Mouse (Mus musculus): ENCODE measurements around the gene Auh. TPM values are rescaled to one million over a fixed set of nuclear protein-coding genes. Genes with fewer than 3 reads are reported as not detected.

Gene Auh
- polyA plus RNA-seq, 1 experiment, result 146 TPM

DNA sequence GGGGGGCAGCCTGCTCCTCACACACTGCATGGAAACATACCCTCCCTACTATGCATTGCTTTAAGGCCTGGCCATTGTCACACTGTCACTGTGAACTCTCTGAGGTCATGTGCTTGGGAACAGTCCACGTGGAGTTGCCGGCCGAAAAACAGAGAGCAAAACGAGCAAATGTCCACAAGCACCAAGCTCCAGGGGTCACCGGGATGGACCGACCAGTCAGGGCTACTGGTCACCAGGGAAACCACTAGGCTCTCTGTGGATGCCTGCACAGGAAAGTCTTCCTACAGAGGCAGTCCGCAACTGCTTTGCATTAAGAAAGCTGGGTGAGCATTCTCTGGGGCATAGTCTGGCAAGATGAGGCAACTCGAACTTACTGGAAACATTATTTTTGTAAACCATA lies 82.0 kb downstream of the Auh start:
- H3K27me3 ChIP-seq (ENCODE audit: control insufficient read depth, insufficient read depth, low read length), result no peaks in the 10 kb centered on the region
- H3K4me1 ChIP-seq (ENCODE audit: control insufficient read depth, insufficient read depth, low read length), result peaks cover 30% of the 10 kb centered on the region
- no peak overlapping the region for H3K27ac ChIP-seq (ENCODE audit: insufficient read depth, low read length)
- DNase-seq, result no peak
- H3K4me3 ChIP-seq (replicated peaks; ENCODE audit: insufficient read depth, low read depth, low read length), result no peak overlapping the region
- WGBS, result 62% methylated on average over 8 of the region's 8 CpGs
- TF ChIP-seq CTCF (IDR thresholded peaks at IDR 0.05; ENCODE audit: borderline replicate concordance, insufficient read depth, low read depth, low read length) (no peak), POLR2A (IDR thresholded peaks at IDR 0.05; ENCODE audit: borderline replicate concordance, insufficient read depth, low read length) (no peak)

DNA sequence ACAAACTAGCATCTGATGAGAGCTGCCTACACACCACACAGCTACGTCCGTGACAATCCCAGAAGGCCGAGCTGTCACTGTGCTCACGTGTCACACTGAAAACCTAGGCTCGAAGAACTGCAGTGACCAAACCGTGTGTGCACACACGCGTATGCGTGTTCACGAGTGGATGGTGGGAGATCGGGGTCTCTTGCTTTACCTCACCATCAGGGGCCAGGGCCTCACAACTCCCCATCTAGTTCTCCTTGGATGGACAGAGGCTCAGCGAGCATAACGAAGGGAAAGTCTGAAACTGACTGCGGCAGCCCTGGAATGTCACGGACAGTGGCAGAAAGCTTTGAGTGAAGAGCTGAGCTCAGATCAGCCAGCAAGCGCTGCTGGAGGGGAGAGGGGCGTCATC lies 82.4 kb downstream of the Auh start:
- H3K27ac ChIP-seq (ENCODE audit: insufficient read depth, low read length), result no peak overlapping the region
- H3K4me3 ChIP-seq (replicated peaks; ENCODE audit: insufficient read depth, low read depth, low read length), result no peak overlapping the region
- no peak for TF ChIP-seq CTCF (IDR thresholded peaks at IDR 0.05; ENCODE audit: borderline replicate concordance, insufficient read depth, low read depth, low read length)
- TF ChIP-seq POLR2A (IDR thresholded peaks at IDR 0.05; ENCODE audit: borderline replicate concordance, insufficient read depth, low read length), result no peak
- no peaks in the 10 kb centered on the region for H3K27me3 ChIP-seq (ENCODE audit: control insufficient read depth, insufficient read depth, low read length)
- WGBS, result 86% methylated on average over 17 of the region's 17 CpGs
- DNase-seq, result no peak
- peaks cover 30% of the 10 kb centered on the region for H3K4me1 ChIP-seq (ENCODE audit: control insufficient read depth, insufficient read depth, low read length)

DNA sequence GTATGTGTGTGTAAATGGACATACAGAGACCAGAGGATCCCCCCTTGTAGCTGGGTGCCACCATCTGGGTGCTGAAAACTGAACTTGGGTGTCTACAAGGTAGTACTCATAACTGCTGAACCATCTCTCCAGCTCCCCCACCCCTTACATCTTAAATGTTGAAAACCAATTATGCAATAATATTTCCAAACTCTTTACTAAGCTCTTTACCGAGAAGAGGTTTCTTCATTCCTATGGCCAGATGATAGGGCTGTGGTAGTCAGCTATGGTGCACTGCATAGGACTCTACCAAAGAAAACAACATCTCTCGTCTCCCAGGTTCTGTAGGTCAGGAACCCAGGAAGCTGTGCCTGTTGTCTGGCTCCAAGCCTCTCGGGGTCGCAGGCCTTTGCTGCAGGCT lies 83.9 kb downstream of the Auh start:
- WGBS, result 96% methylated on average over 4 of the region's 4 CpGs
- DNase-seq, result no peak
- Histone ChIP-seq H3K27me3 (ENCODE audit: control insufficient read depth, insufficient read depth, low read length) (no peaks in the 10 kb centered on the region), H3K4me3 (replicated peaks; ENCODE audit: insufficient read depth, low read depth, low read length) (no peak overlapping the region), H3K4me1 (ENCODE audit: control insufficient read depth, insufficient read depth, low read length) (peaks cover 27% of the 10 kb centered on the region), H3K27ac (ENCODE audit: insufficient read depth, low read length) (no peak overlapping the region)
- TF ChIP-seq CTCF (IDR thresholded peaks at IDR 0.05; ENCODE audit: borderline replicate concordance, insufficient read depth, low read depth, low read length) (no peak), POLR2A (IDR thresholded peaks at IDR 0.05; ENCODE audit: borderline replicate concordance, insufficient read depth, low read length) (no peak)

DNA sequence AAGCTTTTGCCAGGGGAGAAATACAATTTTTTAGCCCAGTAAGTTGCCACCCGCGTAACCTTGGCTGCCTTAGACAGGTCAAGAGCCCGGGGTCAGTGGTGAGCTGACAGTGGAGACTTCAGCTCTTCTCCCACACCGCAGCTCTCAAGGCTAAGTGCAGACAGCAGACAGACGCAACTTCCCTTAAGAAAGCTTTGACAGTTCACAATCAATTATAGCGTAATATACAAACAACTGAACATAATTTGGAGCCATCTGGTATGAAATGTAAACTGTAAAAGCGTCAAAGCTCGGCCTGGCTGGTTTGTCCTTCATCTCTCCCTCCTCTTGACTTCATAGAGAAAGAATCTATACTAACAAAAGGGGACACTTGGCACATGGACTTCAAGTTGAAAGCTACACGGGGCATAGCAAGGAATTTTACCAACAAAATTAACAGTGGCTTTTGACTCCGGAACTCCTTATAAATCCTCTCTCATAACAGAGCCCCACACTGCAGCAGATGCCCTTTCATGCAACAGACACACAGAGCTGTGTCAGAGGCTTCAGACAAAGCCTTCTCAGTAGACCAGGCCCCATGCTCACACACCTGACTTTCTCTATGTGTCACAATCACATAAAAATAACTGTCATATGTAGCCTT lies 85.8 kb downstream of the Auh start:
- H3K4me1 ChIP-seq (ENCODE audit: control insufficient read depth, insufficient read depth, low read length), result peaks cover 13% of the 10 kb centered on the region
- TF ChIP-seq POLR2A (IDR thresholded peaks at IDR 0.05; ENCODE audit: borderline replicate concordance, insufficient read depth, low read length) (no peak), CTCF (IDR thresholded peaks at IDR 0.05; ENCODE audit: borderline replicate concordance, insufficient read depth, low read depth, low read length) (no peak)
- DNase-seq, result no peak
- no peak overlapping the region for H3K4me3 ChIP-seq (replicated peaks; ENCODE audit: insufficient read depth, low read depth, low read length)
- no peak overlapping the region for H3K27ac ChIP-seq (ENCODE audit: insufficient read depth, low read length)
- 80% methylated on average over 10 of the region's 10 CpGs for WGBS
- H3K27me3 ChIP-seq (ENCODE audit: control insufficient read depth, insufficient read depth, low read length), result no peaks in the 10 kb centered on the region

DNA sequence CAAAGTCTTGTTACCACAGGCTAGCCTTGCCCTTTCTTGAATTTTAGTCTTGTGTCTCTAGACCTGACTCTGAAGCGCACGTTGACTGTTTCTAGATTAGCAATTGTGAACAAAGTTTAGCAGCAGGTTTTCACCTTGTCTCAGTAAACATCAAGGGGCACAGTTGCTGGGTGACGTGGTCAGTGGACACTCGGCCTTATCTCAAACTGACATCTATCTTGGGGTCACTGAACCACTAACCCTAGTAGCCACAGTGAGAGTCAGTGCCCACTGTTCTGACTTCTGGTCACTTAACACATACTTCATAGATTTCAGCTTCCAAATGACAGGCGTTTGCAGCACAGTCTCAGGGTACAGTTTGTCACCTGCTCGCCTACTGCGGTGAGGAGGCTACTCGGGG lies 93.2 kb downstream of the Auh start:
- DNase-seq, result no peak
- TF ChIP-seq CTCF (IDR thresholded peaks at IDR 0.05; ENCODE audit: borderline replicate concordance, insufficient read depth, low read depth, low read length) (no peak), POLR2A (IDR thresholded peaks at IDR 0.05; ENCODE audit: borderline replicate concordance, insufficient read depth, low read length) (no peak)
- Histone ChIP-seq H3K4me1 (ENCODE audit: control insufficient read depth, insufficient read depth, low read length) (no peaks in the 10 kb centered on the region), H3K27me3 (ENCODE audit: control insufficient read depth, insufficient read depth, low read length) (no peaks in the 10 kb centered on the region), H3K27ac (ENCODE audit: insufficient read depth, low read length) (no peak overlapping the region), H3K4me3 (replicated peaks; ENCODE audit: insufficient read depth, low read depth, low read length) (no peak overlapping the region)
- WGBS, result 94% methylated on average over 8 of the region's 8 CpGs

DNA sequence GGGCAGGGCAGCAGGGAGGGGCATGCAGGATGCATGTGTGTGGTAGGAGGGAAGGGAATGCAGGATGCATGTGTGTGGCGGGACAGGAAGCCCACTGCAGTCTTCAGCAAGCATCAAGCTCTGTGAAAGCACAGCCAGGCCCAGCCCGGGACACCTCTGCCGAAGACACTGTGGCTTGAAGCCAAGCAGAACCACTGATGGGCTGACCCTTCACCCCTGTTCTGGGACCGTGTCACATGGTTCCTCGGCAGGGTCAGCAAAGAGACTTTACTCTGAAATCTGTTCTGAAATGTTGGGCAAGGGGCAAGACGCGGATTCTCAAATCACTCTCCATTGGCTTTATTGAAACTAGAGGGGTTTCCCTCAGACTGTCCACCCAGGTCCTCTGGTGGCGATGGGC lies 94.9 kb downstream of the Auh start:
- Histone ChIP-seq H3K4me1 (ENCODE audit: control insufficient read depth, insufficient read depth, low read length) (no peaks in the 10 kb centered on the region), H3K4me3 (replicated peaks; ENCODE audit: insufficient read depth, low read depth, low read length) (no peak overlapping the region), H3K27me3 (ENCODE audit: control insufficient read depth, insufficient read depth, low read length) (no peaks in the 10 kb centered on the region), H3K27ac (ENCODE audit: insufficient read depth, low read length) (no peak overlapping the region)
- no peak for TF ChIP-seq POLR2A (IDR thresholded peaks at IDR 0.05; ENCODE audit: borderline replicate concordance, insufficient read depth, low read length)
- TF ChIP-seq CTCF (IDR thresholded peaks at IDR 0.05; ENCODE audit: borderline replicate concordance, insufficient read depth, low read depth, low read length), result no peak
- no peak for DNase-seq
- 87% methylated on average over 8 of the region's 8 CpGs for WGBS

DNA sequence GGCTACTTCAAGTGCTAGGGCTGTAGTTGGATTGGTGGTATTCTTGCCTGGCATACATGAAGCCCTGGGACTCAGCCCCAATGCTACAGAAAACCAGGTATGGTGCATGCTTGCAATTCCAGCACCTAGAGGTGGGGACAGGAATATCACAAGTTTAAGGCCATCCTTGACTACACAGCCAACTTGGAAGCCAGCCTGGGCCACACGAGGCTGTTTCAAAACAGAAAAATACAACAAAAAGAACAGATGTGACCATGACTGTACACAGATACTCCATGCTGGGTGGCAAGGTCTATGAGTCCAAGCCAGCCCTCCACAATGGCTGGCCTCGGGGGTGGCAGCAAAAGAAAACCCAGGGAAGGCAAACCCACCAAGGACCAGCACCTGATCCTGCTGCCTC lies 95.7 kb downstream of the Auh start:
- TF ChIP-seq POLR2A (IDR thresholded peaks at IDR 0.05; ENCODE audit: borderline replicate concordance, insufficient read depth, low read length) (no peak), CTCF (IDR thresholded peaks at IDR 0.05; ENCODE audit: borderline replicate concordance, insufficient read depth, low read depth, low read length) (no peak)
- Histone ChIP-seq H3K27ac (ENCODE audit: insufficient read depth, low read length) (no peak overlapping the region), H3K4me1 (ENCODE audit: control insufficient read depth, insufficient read depth, low read length) (peaks cover 6% of the 10 kb centered on the region; the same call in 1 of the 2 replicates), H3K27me3 (ENCODE audit: control insufficient read depth, insufficient read depth, low read length) (no peaks in the 10 kb centered on the region), H3K4me3 (replicated peaks; ENCODE audit: insufficient read depth, low read depth, low read length) (no peak overlapping the region)
- 54% methylated on average over 2 of the region's 2 CpGs for WGBS
- DNase-seq, result no peak

DNA sequence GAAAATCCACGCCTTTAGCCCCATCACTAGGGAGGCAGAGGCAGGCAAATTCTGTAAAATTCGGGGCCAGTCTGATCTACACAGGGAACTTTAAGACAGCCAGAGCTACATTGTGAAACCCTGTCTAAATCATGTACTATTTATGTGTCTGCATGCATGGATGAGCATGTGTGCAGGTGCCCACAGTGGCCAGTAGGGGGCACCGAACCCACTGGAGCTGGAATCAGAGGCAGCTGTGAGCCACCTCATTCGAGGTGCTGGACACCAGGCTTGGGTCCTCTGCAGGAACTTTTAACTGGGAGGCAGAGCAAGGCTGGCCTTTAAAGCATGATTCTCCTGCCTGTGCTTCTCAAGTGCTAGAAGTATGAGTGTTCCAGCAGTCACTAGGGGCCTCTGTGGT lies 96.3 kb downstream of the Auh start:
- 75% methylated on average over 4 of the region's 4 CpGs for WGBS

More for the DNA sequence above, 96.3 kb downstream of the Auh start:
- peaks cover 6% of the 10 kb centered on the region; the same call in 1 of the 2 replicates for H3K4me1 ChIP-seq (ENCODE audit: control insufficient read depth, insufficient read depth, low read length)
- no peak overlapping the region for H3K4me3 ChIP-seq (replicated peaks; ENCODE audit: insufficient read depth, low read depth, low read length)
- no peaks in the 10 kb centered on the region for H3K27me3 ChIP-seq (ENCODE audit: control insufficient read depth, insufficient read depth, low read length)
- H3K27ac ChIP-seq (ENCODE audit: insufficient read depth, low read length), result no peak overlapping the region
- no peak for DNase-seq
- no peak for TF ChIP-seq POLR2A (IDR thresholded peaks at IDR 0.05; ENCODE audit: borderline replicate concordance, insufficient read depth, low read length)
- TF ChIP-seq CTCF (IDR thresholded peaks at IDR 0.05; ENCODE audit: borderline replicate concordance, insufficient read depth, low read depth, low read length), result peak; percentile 53; the same call in 1 of the 2 replicates

All from cerebellum, adult 2 months (tissue).